Mouse (Mus musculus) adrenal gland, adult (tissue): ENCODE data around the gene Gstm3.

Experiments used
- DNase-seq, 2 experiments: peaks; one replicate each; pipeline ENCODE4 v3.0.0; 2022 to 2023; ENCODE audit warnings: low spot score in 1 of 2; ENCODE audit not compliant: inconsistent age in 2 of 2

The Gstm3 gene

GRCm38 (mm10) chr3:107931670-107932069 lies 37.4 kb downstream of the Gstm3 start, which contains the start of gene Gstm7:
Gene Gstm7 (minus strand): TSS chr3:107931817.
- DNase-seq: peak; percentile 99 to 100

- no peak for DNase-seq
Observed at GRCm38 (mm10) chr3:107931134-107931533, 37.9 kb downstream of the Gstm3 start.

- no peak for DNase-seq
Observed at GRCm38 (mm10) chr3:107929731-107930130, 39.4 kb downstream of the Gstm3 start.

GRCm38 (mm10) chr3:107929243-107929642 lies 39.8 kb downstream of the Gstm3 start:
- peak; percentile 36 to 55 for DNase-seq

GRCm38 (mm10) chr3:107928691-107929090 lies 40.4 kb downstream of the Gstm3 start:
- peak; percentile 40 to 76 for DNase-seq

GRCm38 (mm10) chr3:107927841-107928240 lies 41.2 kb downstream of the Gstm3 start:
- DNase-seq: peak; percentile 57 to 78

- DNase-seq: no peak
Observed at GRCm38 (mm10) chr3:107925335-107925734, 43.7 kb downstream of the Gstm3 start.

GRCm38 (mm10) chr3:107920348-107920747 lies 48.7 kb downstream of the Gstm3 start:
- DNase-seq: no peak

- DNase-seq: peak; percentile 33 to 89
Observed at GRCm38 (mm10) chr3:107917783-107918408, 51.2 kb downstream of the Gstm3 start.

- no peak for DNase-seq
Observed at GRCm38 (mm10) chr3:107917097-107917496, 52.0 kb downstream of the Gstm3 start.

- DNase-seq: no peak
Observed at GRCm38 (mm10) chr3:107916674-107917073, 52.4 kb downstream of the Gstm3 start.
